9 mouse cellular contexts compared by ENCODE assay signal in the genomic region with DNA sequence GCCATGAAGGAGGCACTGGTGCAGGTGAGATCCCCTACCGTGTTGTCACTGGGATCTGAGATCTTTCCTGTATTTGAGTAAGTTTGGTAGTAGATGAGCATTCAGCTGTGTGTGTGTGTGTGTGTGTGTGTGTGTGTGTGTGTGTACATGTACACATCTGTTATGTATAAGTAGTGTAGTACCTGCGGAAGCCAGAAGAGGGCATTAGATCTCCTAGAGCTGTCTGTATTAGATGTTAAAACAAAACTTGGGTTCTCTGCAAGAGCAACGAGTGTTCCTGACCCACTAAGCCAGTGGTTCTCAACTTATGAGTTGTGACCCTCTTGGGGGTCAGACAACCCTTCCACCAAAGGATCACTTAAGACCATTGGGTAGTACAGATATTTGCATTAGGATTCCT.
DNase-seq lines count a peak whose midpoint lies in the region; ATAC-seq and TF ChIP-seq lines count a peak whose summit lies in the region.
"Had no signal": no experiment of that assay in that cellular context is flagged by ENCODE, and none has a peak within 500 bp of the region (broad histone marks: within the 10 kb centered on the region; RNA-seq: fewer than 3 reads in every experiment).

No protein-coding gene starts in this region.

- H3K79me2 ChIP-seq in liver, adult 2 months (ENCODE audit: control insufficient read depth, insufficient read depth, low read length) = no peaks in the 10 kb centered on the region

- TF ChIP-seq POLR2A in liver, adult 2 months (IDR thresholded peaks at IDR 0.05; ENCODE audit: extremely low read depth, insufficient read depth, low read length) = no peak

- peak; percentile 62 to 72 for DNase-seq in cerebellum, postnatal 10 days
- DNase-seq in cerebellum, adult 11-12 months = no peak
- peak; percentile 15 for DNase-seq in liver, adult 2 months (ENCODE audit: extremely low read depth, low read depth, low spot score)
- no peak for DNase-seq in liver, embryonic 11.5 days (ENCODE audit: low spot score)
- peak; percentile 20 for DNase-seq in adipocyte (ENCODE audit: low spot score)
- DNase-seq in layer of hippocampus, postnatal 10 days (ENCODE audit: low spot score in 2 of 2) = peak; percentile 43 to 53
- no peak for DNase-seq in frontal cortex, postnatal 10 days (ENCODE audit: low spot score in 2 of 2)

- no peak for ATAC-seq in liver, embryonic 11.5 days (replicated peaks; ENCODE audit: low FRiP score)
- no peak for ATAC-seq in erythroblast, adult 5-6 weeks (replicated peaks; ENCODE audit: low FRiP score, poor library complexity, severe bottlenecking)

- H3K9ac ChIP-seq in liver, adult 2 months (ENCODE audit: low read depth, low read length) = no peak overlapping the region
- H3K9ac ChIP-seq in liver, embryonic 11.5 days (ENCODE audit: low read depth, low read length) = no peak overlapping the region
- H3K9ac ChIP-seq: limb, embryonic 15.5 days had no signal

- no peak overlapping the region for H3K27ac ChIP-seq in liver, adult 2 months (replicated peaks; ENCODE audit: insufficient read depth, low read depth, low read length)
- H3K27ac ChIP-seq in liver, embryonic 11.5 days (ENCODE audit: low read depth, low read length) = no peak overlapping the region
- H3K27ac ChIP-seq: limb, embryonic 15.5 days had no signal

- H3K9me3 ChIP-seq in liver, embryonic 11.5 days (ENCODE audit: control insufficient read depth, low read length) = no peaks in the 10 kb centered on the region
- H3K9me3 ChIP-seq: limb, embryonic 15.5 days had no signal

- no peaks in the 10 kb centered on the region for H3K4me1 ChIP-seq in liver, adult 2 months (ENCODE audit: control insufficient read depth, insufficient read depth, low read length)
- H3K4me1 ChIP-seq in liver, embryonic 11.5 days (replicated peaks; ENCODE audit: control insufficient read depth, insufficient read depth, low read length) = no peaks in the 10 kb centered on the region
- H3K4me1 ChIP-seq: limb, embryonic 15.5 days had no signal

- H3K4me3 ChIP-seq in liver, adult 2 months (ENCODE audit: insufficient read depth, low read depth, low read length) = no peak overlapping the region
- no peak overlapping the region for H3K4me3 ChIP-seq in liver, embryonic 11.5 days (ENCODE audit: low read depth, low read length)
- H3K4me3 ChIP-seq: limb, embryonic 15.5 days had no signal

- H3K27me3 ChIP-seq in liver, adult 2 months (ENCODE audit: control insufficient read depth, insufficient read depth, low read length) = no peaks in the 10 kb centered on the region
- no peaks in the 10 kb centered on the region for H3K27me3 ChIP-seq in liver, embryonic 11.5 days (replicated peaks; ENCODE audit: control insufficient read depth, insufficient read depth, low read length)
- H3K27me3 ChIP-seq: limb, embryonic 15.5 days had no signal

- no peak overlapping the region for H3K4me2 ChIP-seq in liver, embryonic 11.5 days
- H3K4me2 ChIP-seq: limb, embryonic 15.5 days had no signal

- 93% methylated on average over 3 of the region's 3 CpGs for WGBS in liver, adult 2 months
- 83% methylated on average over 3 of the region's 3 CpGs for WGBS in liver, embryonic 11.5 days

- no peak for TF ChIP-seq CTCF in liver, adult 2 months (IDR thresholded peaks at IDR 0.05; ENCODE audit: low read depth, low read length)

- H3K36me3 ChIP-seq in liver, adult 2 months (ENCODE audit: control insufficient read depth, insufficient read depth, low read length) = peaks cover 52% of the 10 kb centered on the region
- H3K36me3 ChIP-seq in liver, embryonic 11.5 days (ENCODE audit: control insufficient read depth, insufficient read depth, low read length) = peaks cover 75% of the 10 kb centered on the region

Comparison
In these comparisons a context has a peak if more than half of its experiments do, and no peak if none do; other contexts are left out.
1. DNase-seq: peak in cerebellum, postnatal 10 days (2 of 2), liver, adult 2 months (single experiment), adipocyte (single experiment) and layer of hippocampus, postnatal 10 days (2 of 2); none in cerebellum, adult 11-12 months (single experiment), liver, embryonic 11.5 days (single experiment) and frontal cortex, postnatal 10 days (0 of 2).